Mouse (Mus musculus) liver, postnatal 0 days (tissue): ENCODE measurements around the gene Ajuba.

ENCODE experiments used
- CTCF ChIP-seq: sonication (generic); IDR thresholded peaks from 2 replicates; pipeline ENCODE4 v1.5.1; 2016; ENCODE audit warnings: antibody characterized with exemption, low read depth
- EP300 ChIP-seq: IDR thresholded peaks from 2 replicates; pipeline ENCODE4 v1.6.1; 2016; ENCODE audit warnings: antibody characterized with exemption, low read depth, mild to moderate bottlenecking

- peak; percentile 85 for TF ChIP-seq CTCF
- TF ChIP-seq EP300 = no peak
These were observed 6.5 kb upstream of the Ajuba start for GRCm38 (mm10) chr14:54583681-54584338.
